ENCODE assay signal across 21 mouse cellular contexts in the genomic region with DNA sequence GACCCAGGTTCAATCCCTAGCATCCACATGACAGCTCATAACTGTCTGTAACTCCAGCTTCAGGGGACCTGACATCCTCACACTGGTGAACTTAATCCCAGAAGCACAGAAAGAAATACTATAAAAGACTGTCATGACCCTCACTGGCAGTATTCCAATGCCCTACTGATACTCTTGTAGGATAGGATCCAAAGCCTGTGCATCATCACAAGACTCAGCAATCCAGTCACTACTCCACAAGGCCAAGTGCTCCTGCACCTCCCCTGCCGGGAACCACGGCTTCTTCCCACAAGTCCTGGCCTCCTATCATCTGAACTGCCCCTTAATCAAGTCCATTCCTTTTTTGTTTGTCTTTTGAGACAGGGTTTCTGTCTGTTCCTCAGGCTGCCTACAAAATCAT. TPM values are rescaled to one million over a fixed set of nuclear protein-coding genes. Genes with fewer than 3 reads are reported as not detected.
DNase-seq lines count a peak whose midpoint lies in the region; ATAC-seq and TF ChIP-seq lines count a peak whose summit lies in the region.
"Had no signal": no experiment of that assay in that cellular context is flagged by ENCODE, and none has a peak within 500 bp of the region (broad histone marks: within the 10 kb centered on the region; RNA-seq: fewer than 3 reads in every experiment).

No protein-coding gene starts in this region.

- H3K9ac ChIP-seq in lung, embryonic 14.5 days = no peak overlapping the region
- peak overlapping the region; percentile 44; the same call in 1 of the 2 replicates for H3K9ac ChIP-seq in liver, embryonic 13.5 days
- H3K9ac ChIP-seq in forebrain, embryonic 12.5 days = no peak overlapping the region
- H3K9ac ChIP-seq: hindbrain, embryonic 15.5 days; limb, embryonic 15.5 days; midbrain, embryonic 13.5 days; neural tube, embryonic 13.5 days had no signal

- H3K4me1 ChIP-seq in lung, embryonic 14.5 days (ENCODE audit: insufficient read depth) = 0 out of 2 replicates have a peak, but pooled peaks cover 4% of the 10 kb centered on the region
- H3K4me1 ChIP-seq in lung, adult 2 months (ENCODE audit: control insufficient read depth, insufficient read depth, low read length) = peaks cover 14% of the 10 kb centered on the region
- H3K4me1 ChIP-seq in liver, embryonic 13.5 days (replicated peaks) = peaks cover 89% of the 10 kb centered on the region
- H3K4me1 ChIP-seq in forebrain, embryonic 12.5 days = peaks cover 12% of the 10 kb centered on the region

- WGBS in lung, embryonic 14.5 days = 65% methylated on average over 2 of the region's 2 CpGs
- WGBS in lung, adult 2 months = 58% methylated on average over 2 of the region's 2 CpGs
- WGBS in liver, embryonic 13.5 days (ENCODE audit: insufficient replicate concordance) = 67% methylated on average over 2 of the region's 2 CpGs
- WGBS in forebrain, embryonic 12.5 days = 88% methylated on average over 2 of the region's 2 CpGs

- no peak for TF ChIP-seq CTCF in lung, embryonic 14.5 days (IDR thresholded peaks at IDR 0.05; ENCODE audit: low read depth)
- TF ChIP-seq CTCF in lung, adult 2 months (IDR thresholded peaks at IDR 0.05; ENCODE audit: insufficient read depth, low read length) = no peak

- H3K9me3 ChIP-seq in lung, embryonic 14.5 days (ENCODE audit: low read depth, low read length) = no peaks in the 10 kb centered on the region
- no peaks in the 10 kb centered on the region for H3K9me3 ChIP-seq in liver, embryonic 13.5 days (replicated peaks)
- no peaks in the 10 kb centered on the region for H3K9me3 ChIP-seq in forebrain, embryonic 12.5 days
- H3K9me3 ChIP-seq: forebrain, embryonic 10.5 days; hindbrain, embryonic 15.5 days; limb, embryonic 15.5 days; midbrain, embryonic 13.5 days; neural tube, embryonic 13.5 days had no signal

- H3K27ac ChIP-seq in lung, embryonic 14.5 days (ENCODE audit: low read depth) = no peak overlapping the region
- peak overlapping the region; percentile 83 for H3K27ac ChIP-seq in liver, embryonic 13.5 days
- no peak overlapping the region for H3K27ac ChIP-seq in forebrain, embryonic 12.5 days
- H3K27ac ChIP-seq: forebrain, embryonic 10.5 days; hindbrain, embryonic 15.5 days; kidney, postnatal 0 days; limb, embryonic 15.5 days; midbrain, embryonic 13.5 days; neural tube, embryonic 13.5 days; stomach, postnatal 0 days had no signal

- peaks cover 23% of the 10 kb centered on the region for H3K36me3 ChIP-seq in lung, embryonic 14.5 days (ENCODE audit: insufficient read depth)
- peaks cover 59% of the 10 kb centered on the region for H3K36me3 ChIP-seq in liver, embryonic 13.5 days
- H3K36me3 ChIP-seq in forebrain, embryonic 12.5 days (replicated peaks) = peaks cover 18% of the 10 kb centered on the region

- TF ChIP-seq POLR2A in lung, adult 2 months (IDR thresholded peaks at IDR 0.05; ENCODE audit: borderline replicate concordance, extremely low read depth, low read depth, low read length) = no peak

- H3K27me3 ChIP-seq in lung, embryonic 14.5 days (ENCODE audit: insufficient read depth, low read length) = no peaks in the 10 kb centered on the region
- no peaks in the 10 kb centered on the region for H3K27me3 ChIP-seq in liver, embryonic 13.5 days
- H3K27me3 ChIP-seq in forebrain, embryonic 12.5 days = no peaks in the 10 kb centered on the region
- H3K27me3 ChIP-seq: hindbrain, embryonic 15.5 days; limb, embryonic 15.5 days; midbrain, embryonic 13.5 days; neural tube, embryonic 13.5 days had no signal

- DNase-seq in adrenal gland, adult (ENCODE audit: inconsistent age in 2 of 2, low spot score in 1 of 2) = peak; percentile 54 to 77
- DNase-seq in adrenal gland, adult 8-10 months = no peak
- peak; percentile 14 for DNase-seq in lung, embryonic 14.5 days
- no peak for DNase-seq in lung, adult 2 months
- peak; percentile 58 for DNase-seq in NIH3T3 (ENCODE audit: low read depth)
- DNase-seq in liver, embryonic 13.5 days = no peak
- no peak for DNase-seq in lung, postnatal 14 days
- DNase-seq: cerebellum, adult 11-12 months; cerebellum, postnatal 14 days; kidney, adult 2 months; left cerebral cortex, postnatal 4 days had no signal

- no peak for ATAC-seq in lung, embryonic 14.5 days (ENCODE audit: insufficient read depth)
- ATAC-seq in liver, embryonic 13.5 days (ENCODE audit: low read depth) = no peak
- ATAC-seq in forebrain, embryonic 12.5 days (ENCODE audit: low FRiP score) = no peak
- ATAC-seq: lung, postnatal 0 days; midbrain, embryonic 13.5 days had no signal

- no peak overlapping the region for H3K4me3 ChIP-seq in lung, embryonic 14.5 days (ENCODE audit: low read depth, low read length)
- no peak overlapping the region for H3K4me3 ChIP-seq in lung, adult 2 months (replicated peaks; ENCODE audit: extremely low read depth, low read depth, low read length)
- no peak overlapping the region for H3K4me3 ChIP-seq in liver, embryonic 13.5 days (replicated peaks)
- no peak overlapping the region for H3K4me3 ChIP-seq in forebrain, embryonic 12.5 days (replicated peaks)
- H3K4me3 ChIP-seq: forebrain, embryonic 10.5 days; hindbrain, embryonic 15.5 days; limb, embryonic 15.5 days; midbrain, embryonic 13.5 days; myocyte; neural tube, embryonic 13.5 days had no signal

- H3K4me2 ChIP-seq in lung, embryonic 14.5 days = no peak overlapping the region
- peak overlapping the region; percentile 19; the same call in 1 of the 2 replicates for H3K4me2 ChIP-seq in liver, embryonic 13.5 days
- H3K4me2 ChIP-seq in forebrain, embryonic 12.5 days = no peak overlapping the region
- H3K4me2 ChIP-seq: hindbrain, embryonic 15.5 days; limb, embryonic 15.5 days; midbrain, embryonic 13.5 days; neural tube, embryonic 13.5 days had no signal

RNA-seq across cellular contexts. Expression of gene Hectd1, which starts 6.5 kb away (rescaled TPM):
- 100 to 1,000 TPM in 1 of 4 experiments, 10 to 100 TPM in 3; 89.8 to 101 (median 93.6) TPM for total RNA-seq in adrenal gland, adult 8-10 months (2022)
- polyA plus RNA-seq in lung, embryonic 14.5 days (2014; fragmentation: Nextera tagmentation; extraction: Ambion mirVana) = 46.6 and 46.8 TPM in 2 replicates
- polyA plus RNA-seq in lung, adult 2 months (2012; rRNA removed) = 13.7 and 19.9 TPM in 2 replicates
- 29.6 and 32.1 TPM in 2 replicates for polyA plus RNA-seq in liver, embryonic 13.5 days (2015; fragmentation: Nextera tagmentation; extraction: Ambion mirVana)
- 41.5 and 44.9 TPM in 2 replicates for polyA plus RNA-seq in forebrain, embryonic 12.5 days (2016; fragmentation: Nextera tagmentation; extraction: Ambion mirVana)

Comparison
In these comparisons a context has a peak if more than half of its experiments do, and no peak if none do; other contexts are left out.
1. DNase-seq: peak in adrenal gland, adult (2 of 2), lung, embryonic 14.5 days (single experiment) and NIH3T3 (single experiment); none in adrenal gland, adult 8-10 months (single experiment), lung, adult 2 months (single experiment), liver, embryonic 13.5 days (single experiment) and lung, postnatal 14 days (single experiment).